Comparison of ENCODE assay signal across 24 mouse cellular contexts in the genomic region with DNA sequence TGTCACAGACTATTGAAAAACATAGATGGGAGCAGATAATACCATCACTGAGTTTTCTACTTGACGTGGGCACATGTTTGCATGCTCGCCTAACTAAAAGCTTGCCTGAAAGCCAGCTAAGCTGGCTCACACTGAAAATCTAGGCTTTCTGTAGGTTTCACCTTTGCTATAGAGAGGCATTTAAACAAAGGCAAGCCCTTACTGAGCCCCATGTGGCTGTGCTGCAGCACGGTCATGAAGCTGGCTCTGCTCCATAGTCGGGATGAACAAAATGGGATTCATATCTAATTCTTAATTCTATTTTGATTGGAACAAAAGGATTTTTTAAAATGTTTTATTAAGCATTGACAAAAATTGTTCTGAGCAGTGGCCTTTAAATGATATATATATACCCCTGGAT.
DNase-seq lines count a peak whose midpoint lies in the region; ATAC-seq and TF ChIP-seq lines count a peak whose summit lies in the region.
"Had no signal": no experiment of that assay in that cellular context is flagged by ENCODE, and none has a peak within 500 bp of the region (broad histone marks: within the 10 kb centered on the region; RNA-seq: fewer than 3 reads in every experiment).

No protein-coding gene starts in this region.

- no peaks in the 10 kb centered on the region for H3K9me3 ChIP-seq in forebrain, embryonic 15.5 days
- H3K9me3 ChIP-seq in forebrain, embryonic 13.5 days (replicated peaks): no peaks in the 10 kb centered on the region
- H3K9me3 ChIP-seq: embryonic facial prominence, embryonic 12.5 days; embryonic facial prominence, embryonic 15.5 days; forebrain, embryonic 12.5 days; heart, embryonic 10.5 days; heart, embryonic 13.5 days; hindbrain, embryonic 12.5 days; hindbrain, embryonic 15.5 days had no signal

- H3K9ac ChIP-seq in forebrain, embryonic 15.5 days (replicated peaks): no peak overlapping the region
- H3K9ac ChIP-seq in forebrain, embryonic 13.5 days: no peak overlapping the region
- H3K9ac ChIP-seq: embryonic facial prominence, embryonic 12.5 days; embryonic facial prominence, embryonic 15.5 days; forebrain, embryonic 12.5 days; heart, embryonic 13.5 days; hindbrain, embryonic 12.5 days; hindbrain, embryonic 15.5 days had no signal

- H3K27ac ChIP-seq in forebrain, embryonic 15.5 days (replicated peaks): 0 out of 2 replicates have a peak overlapping the region, but pooled peaks have one; percentile 27
- H3K27ac ChIP-seq in forebrain, embryonic 13.5 days: no peak overlapping the region
- H3K27ac ChIP-seq in brown adipose tissue, adult 24 weeks (replicated peaks; ENCODE audit: low read depth, low read length): no peak overlapping the region
- H3K27ac ChIP-seq: embryonic facial prominence, embryonic 12.5 days; embryonic facial prominence, embryonic 15.5 days; forebrain, embryonic 12.5 days; heart, embryonic 10.5 days; hindbrain, embryonic 12.5 days; hindbrain, embryonic 15.5 days had no signal

- H3K4me1 ChIP-seq in forebrain, embryonic 15.5 days: peaks cover 8% of the 10 kb centered on the region
- H3K4me1 ChIP-seq in forebrain, embryonic 13.5 days: peaks cover 3% of the 10 kb centered on the region; the same call in 1 of the 2 replicates
- H3K4me1 ChIP-seq in lung, adult 2 months (ENCODE audit: control insufficient read depth, insufficient read depth, low read length): peaks cover 2% of the 10 kb centered on the region; the same call in 1 of the 2 replicates
- H3K4me1 ChIP-seq in brown adipose tissue, adult 24 weeks (ENCODE audit: control insufficient read depth, insufficient read depth, insufficient read length, low read length): no peaks in the 10 kb centered on the region
- H3K4me1 ChIP-seq: embryonic facial prominence, embryonic 12.5 days; embryonic facial prominence, embryonic 15.5 days; forebrain, embryonic 12.5 days; heart, embryonic 10.5 days; hindbrain, embryonic 12.5 days had no signal

- TF ChIP-seq CTCF in lung, adult 2 months (IDR thresholded peaks at IDR 0.05; ENCODE audit: insufficient read depth, low read length): no peak

- H3K27me3 ChIP-seq in forebrain, embryonic 15.5 days: no peaks in the 10 kb centered on the region
- H3K27me3 ChIP-seq in forebrain, embryonic 13.5 days: no peaks in the 10 kb centered on the region
- H3K27me3 ChIP-seq: embryonic facial prominence, embryonic 12.5 days; embryonic facial prominence, embryonic 15.5 days; forebrain, embryonic 12.5 days; heart, embryonic 13.5 days; hindbrain, embryonic 12.5 days; hindbrain, embryonic 15.5 days had no signal

- no peak overlapping the region for H3K4me3 ChIP-seq in forebrain, embryonic 15.5 days
- H3K4me3 ChIP-seq in forebrain, embryonic 13.5 days: no peak overlapping the region
- H3K4me3 ChIP-seq in lung, adult 2 months (replicated peaks; ENCODE audit: extremely low read depth, low read depth, low read length): peak overlapping the region; percentile 28
- H3K4me3 ChIP-seq in brown adipose tissue, adult 24 weeks (ENCODE audit: insufficient read depth, low read depth, low read length): peak overlapping the region; percentile 15; the same call in 1 of the 2 replicates
- H3K4me3 ChIP-seq: embryonic facial prominence, embryonic 12.5 days; embryonic facial prominence, embryonic 15.5 days; forebrain, embryonic 12.5 days; heart, embryonic 10.5 days; heart, embryonic 13.5 days; hindbrain, embryonic 12.5 days; hindbrain, embryonic 15.5 days had no signal

- no peak overlapping the region for H3K4me2 ChIP-seq in forebrain, embryonic 15.5 days (replicated peaks)
- no peak overlapping the region for H3K4me2 ChIP-seq in forebrain, embryonic 13.5 days
- H3K4me2 ChIP-seq: embryonic facial prominence, embryonic 12.5 days; embryonic facial prominence, embryonic 15.5 days; forebrain, embryonic 12.5 days; heart, embryonic 13.5 days; hindbrain, embryonic 12.5 days; hindbrain, embryonic 15.5 days had no signal

- WGBS in forebrain, embryonic 15.5 days: 44% methylated on average over 4 of the region's 4 CpGs
- 58% methylated on average over 4 of the region's 4 CpGs for WGBS in forebrain, embryonic 13.5 days
- 67% methylated on average over 4 of the region's 4 CpGs for WGBS in lung, adult 2 months

- no peaks in the 10 kb centered on the region for H3K36me3 ChIP-seq in forebrain, embryonic 15.5 days
- H3K36me3 ChIP-seq in forebrain, embryonic 13.5 days (ENCODE audit: poor library complexity, severe bottlenecking): no peaks in the 10 kb centered on the region
- H3K36me3 ChIP-seq: embryonic facial prominence, embryonic 12.5 days; embryonic facial prominence, embryonic 15.5 days; forebrain, embryonic 12.5 days; heart, embryonic 10.5 days; hindbrain, embryonic 12.5 days; hindbrain, embryonic 15.5 days had no signal

- ATAC-seq in forebrain, embryonic 15.5 days (replicated peaks): no peak
- no peak for ATAC-seq in forebrain, embryonic 13.5 days
- ATAC-seq: CD4-positive, CD25-positive, alpha-beta regulatory T cell, adult 4 months; intestine, postnatal 0 days had no signal

- peak; percentile 61 for DNase-seq in heart, adult 11 months
- DNase-seq in heart, adult 18-20 months: no peak
- no peak for DNase-seq in lung, adult 2 months
- no peak for DNase-seq in lung, postnatal 25 days (ENCODE audit: low spot score)
- DNase-seq: adrenal gland, adult 2 months; adrenal gland, postnatal 25 days; cerebellum, adult 18-20 months; cerebellum, adult 9-11 months; cerebellum, postnatal 25 days; gastrocnemius, postnatal 36 days; heart, postnatal 14 days; kidney, adult 8-10 months had no signal

- no peak for TF ChIP-seq POLR2A in lung, adult 2 months (IDR thresholded peaks at IDR 0.05; ENCODE audit: borderline replicate concordance, extremely low read depth, low read depth, low read length)

Comparison
In these comparisons a context has a peak if more than half of its experiments do, and no peak if none do; other contexts are left out.
1. H3K4me3 ChIP-seq: peak in lung, adult 2 months (single experiment) and brown adipose tissue, adult 24 weeks (single experiment); none in forebrain, embryonic 15.5 days (single experiment) and forebrain, embryonic 13.5 days (single experiment).